Mouse (Mus musculus): ENCODE results near the gene Glo1. TPM values are rescaled to one million over a fixed set of nuclear protein-coding genes. Genes with fewer than 3 reads are reported as not detected.

The Glo1 gene
- total and polyA plus RNA-seq, 3 experiments, result 90.8 to 1,040 (median 402) TPM

- DNase-seq (ENCODE audit: low spot score) (no peak), ATAC-seq (ENCODE audit: extremely low read depth, insufficient number of reproducible peaks, low FRiP score, poor library complexity, severe bottlenecking) (no peak)
- no peak overlapping the region for H3K4me3 ChIP-seq (ENCODE audit: low read depth, low read length)
- H3K36me3 ChIP-seq (replicated peaks), result peaks cover 86% of the 10 kb centered on the region
- peaks cover 3% of the 10 kb centered on the region; the same call in 1 of the 2 replicates for H3K9me3 ChIP-seq (replicated peaks)
- peaks cover 74% of the 10 kb centered on the region for H3K4me1 ChIP-seq (ENCODE audit: insufficient read depth, low read depth, low read length)
- no peaks in the 10 kb centered on the region for H3K27me3 ChIP-seq (ENCODE audit: insufficient read depth, low read length)
- no peak for TF ChIP-seq TAL1 (conservative IDR thresholded peaks at IDR 0.05; ENCODE audit: low read depth, low read length)
- no peak for TF ChIP-seq CTCF (IDR thresholded peaks at IDR 0.05; ENCODE audit: low read depth, low read length)
- no peak for TF ChIP-seq GATA2 (IDR thresholded peaks at IDR 0.05; ENCODE audit: borderline replicate concordance, low read depth, low read length)
- no peak for TF ChIP-seq POLR2AphosphoS5 (IDR thresholded peaks at IDR 0.05; ENCODE audit: insufficient replicate concordance, low read depth, low read length)
- TF ChIP-seq GATA1 (IDR thresholded peaks at IDR 0.05; ENCODE audit: borderline replicate concordance, low read length), result no peak
Measured at GRCm38 (mm10) chr17:30606206-30606605, 20.5 kb downstream of the Glo1 start.

GRCm38 (mm10) chr17:30605001-30605400 lies 21.7 kb downstream of the Glo1 start:
- TF ChIP-seq POLR2AphosphoS5 (IDR thresholded peaks at IDR 0.05; ENCODE audit: insufficient replicate concordance, low read depth, low read length) (no peak), GATA2 (IDR thresholded peaks at IDR 0.05; ENCODE audit: borderline replicate concordance, low read depth, low read length) (no peak), GATA1 (IDR thresholded peaks at IDR 0.05; ENCODE audit: borderline replicate concordance, low read length) (no peak), CTCF (IDR thresholded peaks at IDR 0.05; ENCODE audit: low read depth, low read length) (no peak), TAL1 (conservative IDR thresholded peaks at IDR 0.05; ENCODE audit: low read depth, low read length) (no peak)
- DNase-seq (ENCODE audit: low spot score) (no peak), ATAC-seq (ENCODE audit: extremely low read depth, insufficient number of reproducible peaks, low FRiP score, poor library complexity, severe bottlenecking) (no peak)
- Histone ChIP-seq H3K9me3 (replicated peaks) (peaks cover 3% of the 10 kb centered on the region; the same call in 1 of the 2 replicates), H3K4me3 (ENCODE audit: low read depth, low read length) (no peak overlapping the region), H3K27me3 (ENCODE audit: insufficient read depth, low read length) (no peaks in the 10 kb centered on the region), H3K36me3 (replicated peaks) (peaks cover 95% of the 10 kb centered on the region), H3K4me1 (ENCODE audit: insufficient read depth, low read depth, low read length) (peaks cover 63% of the 10 kb centered on the region)

GRCm38 (mm10) chr17:30604296-30604695 lies 22.4 kb downstream of the Glo1 start:
- peaks cover 96% of the 10 kb centered on the region for H3K36me3 ChIP-seq (replicated peaks)
- TF ChIP-seq GATA2 (IDR thresholded peaks at IDR 0.05; ENCODE audit: borderline replicate concordance, low read depth, low read length) (no peak), TAL1 (conservative IDR thresholded peaks at IDR 0.05; ENCODE audit: low read depth, low read length) (no peak), POLR2AphosphoS5 (IDR thresholded peaks at IDR 0.05; ENCODE audit: insufficient replicate concordance, low read depth, low read length) (no peak), GATA1 (IDR thresholded peaks at IDR 0.05; ENCODE audit: borderline replicate concordance, low read length) (no peak), CTCF (IDR thresholded peaks at IDR 0.05; ENCODE audit: low read depth, low read length) (no peak)
- ATAC-seq (ENCODE audit: extremely low read depth, insufficient number of reproducible peaks, low FRiP score, poor library complexity, severe bottlenecking), result no peak

DNA sequence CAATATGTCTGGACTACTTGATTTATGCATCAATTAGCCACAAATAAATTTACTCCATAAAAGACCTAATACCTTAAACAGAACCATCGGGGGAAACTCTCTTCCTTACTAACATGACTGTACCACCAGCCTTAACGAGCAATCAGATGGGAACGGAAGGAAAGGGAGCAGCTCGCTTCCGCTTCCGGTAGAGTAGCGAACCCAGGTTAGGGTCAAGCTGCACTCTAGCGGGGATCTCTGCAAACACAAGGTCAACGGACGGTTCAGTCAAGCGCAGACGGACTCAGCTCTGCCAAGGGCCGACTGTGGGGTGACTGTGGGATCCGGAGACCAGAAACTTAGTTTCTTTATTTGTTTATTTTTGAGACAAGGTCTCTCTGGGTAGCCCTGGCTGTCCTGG lies 24.5 kb downstream of the Glo1 start:
- ATAC-seq (ENCODE audit: extremely low read depth, insufficient number of reproducible peaks, low FRiP score, poor library complexity, severe bottlenecking), result no peak
- Histone ChIP-seq H3K36me3 (replicated peaks) (peaks cover 98% of the 10 kb centered on the region), H3K27me3 (ENCODE audit: insufficient read depth, low read length) (no peaks in the 10 kb centered on the region), H3K4me1 (ENCODE audit: insufficient read depth, low read depth, low read length) (peaks cover 35% of the 10 kb centered on the region), H3K9me3 (replicated peaks) (peaks cover 4% of the 10 kb centered on the region), H3K4me3 (ENCODE audit: low read depth, low read length) (no peak overlapping the region)
- DNase-seq (ENCODE audit: low spot score), result no peak
- no peak for TF ChIP-seq CTCF (IDR thresholded peaks at IDR 0.05; ENCODE audit: low read depth, low read length)
- 0 out of 2 replicates have a peak, but pooled peaks have one; percentile 7 for TF ChIP-seq POLR2AphosphoS5 (IDR thresholded peaks at IDR 0.05; ENCODE audit: insufficient replicate concordance, low read depth, low read length)

More at GRCm38 (mm10) chr17:30604296-30604695, 22.4 kb downstream of the Glo1 start:
- no peaks in the 10 kb centered on the region for H3K9me3 ChIP-seq (replicated peaks)
- DNase-seq (ENCODE audit: low spot score), result no peak
- H3K27me3 ChIP-seq (ENCODE audit: insufficient read depth, low read length), result no peaks in the 10 kb centered on the region
- H3K4me3 ChIP-seq (ENCODE audit: low read depth, low read length), result no peak overlapping the region
- peaks cover 56% of the 10 kb centered on the region for H3K4me1 ChIP-seq (ENCODE audit: insufficient read depth, low read depth, low read length)

DNA sequence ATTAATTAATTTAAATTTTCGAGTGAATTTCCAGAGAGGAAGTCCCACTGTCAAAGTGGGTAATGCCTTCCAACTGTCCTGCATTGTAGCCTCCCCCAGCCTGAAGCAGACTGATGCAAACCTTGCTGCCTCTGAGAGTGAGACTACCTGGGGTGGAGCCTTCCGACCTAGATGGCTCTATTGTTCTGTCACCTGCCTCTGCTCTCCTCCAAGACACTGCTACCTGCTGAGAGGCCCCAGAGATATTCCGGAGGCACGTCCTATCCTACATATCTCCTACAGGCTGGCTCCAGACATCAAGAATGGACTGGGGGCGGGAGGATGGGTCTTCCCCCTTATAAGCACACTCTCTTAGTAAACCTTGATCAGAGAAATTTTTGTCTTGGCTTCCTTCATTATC lies 28.4 kb downstream of the Glo1 start:
- DNase-seq (ENCODE audit: low spot score) (no peak), ATAC-seq (ENCODE audit: extremely low read depth, insufficient number of reproducible peaks, low FRiP score, poor library complexity, severe bottlenecking) (no peak)
- Histone ChIP-seq H3K27me3 (ENCODE audit: insufficient read depth, low read length) (no peaks in the 10 kb centered on the region), H3K4me3 (ENCODE audit: low read depth, low read length) (no peak overlapping the region), H3K36me3 (replicated peaks) (peaks cover 92% of the 10 kb centered on the region), H3K9me3 (replicated peaks) (peaks cover 4% of the 10 kb centered on the region), H3K4me1 (ENCODE audit: insufficient read depth, low read depth, low read length) (peaks cover 7% of the 10 kb centered on the region; the same call in 1 of the 2 replicates)
- TF ChIP-seq GATA1 (IDR thresholded peaks at IDR 0.05; ENCODE audit: borderline replicate concordance, low read length) (no peak), GATA2 (IDR thresholded peaks at IDR 0.05; ENCODE audit: borderline replicate concordance, low read depth, low read length) (no peak), TAL1 (conservative IDR thresholded peaks at IDR 0.05; ENCODE audit: low read depth, low read length) (no peak), CTCF (IDR thresholded peaks at IDR 0.05; ENCODE audit: low read depth, low read length) (no peak), POLR2AphosphoS5 (IDR thresholded peaks at IDR 0.05; ENCODE audit: insufficient replicate concordance, low read depth, low read length) (no peak)

GRCm38 (mm10) chr17:30597786-30598185 lies 28.9 kb downstream of the Glo1 start:
- Histone ChIP-seq H3K36me3 (replicated peaks) (peaks cover 92% of the 10 kb centered on the region), H3K27me3 (ENCODE audit: insufficient read depth, low read length) (no peaks in the 10 kb centered on the region), H3K4me3 (ENCODE audit: low read depth, low read length) (no peak overlapping the region), H3K9me3 (replicated peaks) (peaks cover 4% of the 10 kb centered on the region), H3K4me1 (ENCODE audit: insufficient read depth, low read depth, low read length) (peaks cover 7% of the 10 kb centered on the region; the same call in 1 of the 2 replicates)
- no peak for ATAC-seq (ENCODE audit: extremely low read depth, insufficient number of reproducible peaks, low FRiP score, poor library complexity, severe bottlenecking)
- TF ChIP-seq POLR2AphosphoS5 (IDR thresholded peaks at IDR 0.05; ENCODE audit: insufficient replicate concordance, low read depth, low read length), result peak; percentile 73; the same call in 1 of the 2 replicates
- no peak for TF ChIP-seq TAL1 (conservative IDR thresholded peaks at IDR 0.05; ENCODE audit: low read depth, low read length)
- no peak for TF ChIP-seq GATA1 (IDR thresholded peaks at IDR 0.05; ENCODE audit: borderline replicate concordance, low read length)
- no peak for DNase-seq (ENCODE audit: low spot score)

Data from G1E (cell line).